Mouse (Mus musculus): ENCODE results near the gene Ptprf. TPM values are rescaled to one million over a fixed set of nuclear protein-coding genes. Genes with fewer than 3 reads are reported as not detected.

Gene Ptprf
- polyA plus RNA-seq, 1 experiment from 2014 or later: 65.1 TPM

- H3K4me3 ChIP-seq (ENCODE audit: low read depth, low read length): no peak overlapping the region
- peaks cover 28% of the 10 kb centered on the region for H3K4me1 ChIP-seq (ENCODE audit: insufficient read depth, low read depth, low read length)
- no peak for ATAC-seq
- no peaks in the 10 kb centered on the region for H3K9me3 ChIP-seq (ENCODE audit: low read length)
- H3K27me3 ChIP-seq (replicated peaks; ENCODE audit: insufficient read depth, low read length): no peaks in the 10 kb centered on the region
- H3K27ac ChIP-seq (ENCODE audit: low read length): peak overlapping the region; percentile 88
- H3K36me3 ChIP-seq (ENCODE audit: insufficient read depth, low read length): no peaks in the 10 kb centered on the region
- H3K9ac ChIP-seq (replicated peaks; ENCODE audit: low read depth): no peak overlapping the region
- DNase-seq (ENCODE audit: low spot score): no peak
- 78% methylated on average over 3 of the region's 3 CpGs for WGBS
- TF ChIP-seq CTCF (IDR thresholded peaks at IDR 0.05) (no peak), EP300 (IDR thresholded peaks at IDR 0.05) (no peak)
- H3K4me2 ChIP-seq (replicated peaks; ENCODE audit: low read depth, low read length): no peak overlapping the region
Observed at GRCm38 (mm10) chr4:118272871-118273270, 18.3 kb downstream of the Ptprf start.

DNA sequence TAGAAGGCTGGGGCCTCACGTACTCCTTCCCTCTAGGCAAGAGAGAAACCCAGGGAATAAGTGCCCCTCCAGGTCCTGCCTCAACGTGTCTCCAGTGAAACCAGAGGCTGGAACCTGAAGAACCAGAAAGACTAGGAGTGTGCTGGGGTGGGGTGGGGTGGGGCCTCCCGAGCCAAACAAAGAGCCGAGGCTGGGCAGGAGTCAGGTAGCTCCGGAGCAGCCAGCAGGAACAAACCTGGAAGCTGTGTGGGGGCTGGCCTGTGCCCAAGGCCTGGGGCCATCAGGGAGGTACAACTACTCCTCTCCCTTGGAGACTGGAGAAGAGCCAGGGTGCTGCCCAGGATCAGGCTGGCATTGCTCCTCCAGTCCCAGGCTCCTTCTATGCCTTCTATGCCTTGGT is 18.9 kb downstream of the Ptprf start:
- Histone ChIP-seq H3K27me3 (replicated peaks; ENCODE audit: insufficient read depth, low read length) (no peaks in the 10 kb centered on the region), H3K4me2 (replicated peaks; ENCODE audit: low read depth, low read length) (no peak overlapping the region), H3K4me3 (ENCODE audit: low read depth, low read length) (no peak overlapping the region), H3K36me3 (ENCODE audit: insufficient read depth, low read length) (no peaks in the 10 kb centered on the region), H3K9me3 (ENCODE audit: low read length) (no peaks in the 10 kb centered on the region), H3K4me1 (ENCODE audit: insufficient read depth, low read depth, low read length) (peaks cover 27% of the 10 kb centered on the region), H3K27ac (ENCODE audit: low read length) (peak overlapping the region; percentile 88), H3K9ac (replicated peaks; ENCODE audit: low read depth) (no peak overlapping the region)
- 52% methylated on average over 5 of the region's 5 CpGs for WGBS
- ATAC-seq: peak; percentile 59
- DNase-seq (ENCODE audit: low spot score): peak; percentile 91
- no peak for TF ChIP-seq CTCF (IDR thresholded peaks at IDR 0.05)
- TF ChIP-seq EP300 (IDR thresholded peaks at IDR 0.05): peak; percentile 57; the same call in 1 of the 2 replicates

GRCm38 (mm10) chr4:118271556-118272074 is 19.6 kb downstream of the Ptprf start:
- Histone ChIP-seq H3K9me3 (ENCODE audit: low read length) (no peaks in the 10 kb centered on the region), H3K4me3 (ENCODE audit: low read depth, low read length) (no peak overlapping the region), H3K4me2 (replicated peaks; ENCODE audit: low read depth, low read length) (no peak overlapping the region), H3K27me3 (replicated peaks; ENCODE audit: insufficient read depth, low read length) (no peaks in the 10 kb centered on the region), H3K27ac (ENCODE audit: low read length) (peak overlapping the region; percentile 88), H3K36me3 (ENCODE audit: insufficient read depth, low read length) (no peaks in the 10 kb centered on the region), H3K4me1 (ENCODE audit: insufficient read depth, low read depth, low read length) (peaks cover 22% of the 10 kb centered on the region), H3K9ac (replicated peaks; ENCODE audit: low read depth) (no peak overlapping the region)
- DNase-seq (ENCODE audit: low spot score) (no peak), ATAC-seq (no peak)
- TF ChIP-seq EP300 (IDR thresholded peaks at IDR 0.05) (no peak), CTCF (IDR thresholded peaks at IDR 0.05) (no peak)
- WGBS: 59% methylated on average over 9 of the region's 9 CpGs

DNA sequence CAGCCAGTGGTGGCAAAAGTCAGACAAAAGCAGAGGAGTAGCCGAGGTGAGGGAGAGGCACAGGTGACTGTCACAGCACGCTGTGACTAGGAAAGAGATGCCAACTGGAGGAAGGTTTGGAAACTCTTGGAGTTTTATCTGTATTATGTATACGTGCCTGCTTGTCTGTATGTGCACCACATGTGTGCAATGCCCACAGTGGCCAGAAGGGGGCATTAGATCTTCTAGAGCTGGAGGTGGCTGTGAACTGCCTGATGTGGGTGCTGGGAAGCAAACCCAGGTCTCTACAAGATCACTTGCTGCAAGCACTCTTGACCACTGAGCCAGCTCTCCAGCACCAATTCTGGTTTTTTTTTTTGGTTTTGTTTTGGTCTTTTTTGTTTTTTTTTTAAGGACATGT is 20.5 kb downstream of the Ptprf start:
- H3K9me3 ChIP-seq (ENCODE audit: low read length): no peaks in the 10 kb centered on the region
- ATAC-seq: no peak
- no peak for DNase-seq (ENCODE audit: low spot score)
- no peaks in the 10 kb centered on the region for H3K36me3 ChIP-seq (ENCODE audit: insufficient read depth, low read length)
- TF ChIP-seq EP300 (IDR thresholded peaks at IDR 0.05) (no peak), CTCF (IDR thresholded peaks at IDR 0.05) (peak; percentile 54)
- H3K4me1 ChIP-seq (ENCODE audit: insufficient read depth, low read depth, low read length): peaks cover 14% of the 10 kb centered on the region
- no peak overlapping the region for H3K4me3 ChIP-seq (ENCODE audit: low read depth, low read length)
- no peak overlapping the region for H3K4me2 ChIP-seq (replicated peaks; ENCODE audit: low read depth, low read length)
- no peaks in the 10 kb centered on the region for H3K27me3 ChIP-seq (replicated peaks; ENCODE audit: insufficient read depth, low read length)
- WGBS: 93% methylated on average over 3 of the region's 3 CpGs
- no peak overlapping the region for H3K9ac ChIP-seq (replicated peaks; ENCODE audit: low read depth)
- peak overlapping the region; percentile 88 for H3K27ac ChIP-seq (ENCODE audit: low read length)

DNA sequence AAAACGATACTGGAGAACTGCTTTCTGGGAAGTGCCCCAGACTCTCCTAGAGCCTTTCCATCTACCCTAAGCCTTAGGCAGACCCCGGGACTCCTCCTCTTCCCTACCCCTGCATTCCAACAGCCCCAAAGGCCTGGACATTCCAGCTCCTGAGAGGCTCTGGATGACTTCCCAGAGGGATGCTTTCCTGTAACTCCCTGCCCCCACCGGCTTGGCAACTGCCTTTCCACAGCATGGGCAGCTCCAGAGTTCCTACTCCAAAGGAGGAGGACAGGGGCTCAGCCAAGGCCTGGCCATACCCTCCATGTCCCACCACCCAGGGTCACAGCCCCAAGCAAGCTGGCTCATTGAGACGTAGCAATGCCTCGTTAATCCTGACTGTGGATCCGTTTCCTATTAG is 21.2 kb downstream of the Ptprf start:
- DNase-seq (ENCODE audit: low spot score) (peak; percentile 90), ATAC-seq (peak; percentile 29)
- no peak overlapping the region for H3K9ac ChIP-seq (replicated peaks; ENCODE audit: low read depth)
- no peak overlapping the region for H3K4me2 ChIP-seq (replicated peaks; ENCODE audit: low read depth, low read length)
- no peak overlapping the region for H3K4me3 ChIP-seq (ENCODE audit: low read depth, low read length)
- peaks cover 14% of the 10 kb centered on the region for H3K4me1 ChIP-seq (ENCODE audit: insufficient read depth, low read depth, low read length)
- peak; percentile 68 for TF ChIP-seq EP300 (IDR thresholded peaks at IDR 0.05)
- no peak for TF ChIP-seq CTCF (IDR thresholded peaks at IDR 0.05)
- H3K36me3 ChIP-seq (ENCODE audit: insufficient read depth, low read length): no peaks in the 10 kb centered on the region
- H3K9me3 ChIP-seq (ENCODE audit: low read length): no peaks in the 10 kb centered on the region
- peak overlapping the region; percentile 88 for H3K27ac ChIP-seq (ENCODE audit: low read length)
- H3K27me3 ChIP-seq (replicated peaks; ENCODE audit: insufficient read depth, low read length): no peaks in the 10 kb centered on the region
- WGBS: 34% methylated on average over 6 of the region's 6 CpGs

- TF ChIP-seq CTCF (IDR thresholded peaks at IDR 0.05) (no peak), EP300 (IDR thresholded peaks at IDR 0.05) (no peak)
- Histone ChIP-seq H3K4me2 (replicated peaks; ENCODE audit: low read depth, low read length) (no peak overlapping the region), H3K4me1 (ENCODE audit: insufficient read depth, low read depth, low read length) (peaks cover 14% of the 10 kb centered on the region), H3K27ac (ENCODE audit: low read length) (peak overlapping the region; percentile 88), H3K9ac (replicated peaks; ENCODE audit: low read depth) (no peak overlapping the region), H3K4me3 (ENCODE audit: low read depth, low read length) (no peak overlapping the region), H3K27me3 (replicated peaks; ENCODE audit: insufficient read depth, low read length) (no peaks in the 10 kb centered on the region), H3K36me3 (ENCODE audit: insufficient read depth, low read length) (no peaks in the 10 kb centered on the region), H3K9me3 (ENCODE audit: low read length) (no peaks in the 10 kb centered on the region)
- 61% methylated on average over 14 of the region's 14 CpGs for WGBS
- DNase-seq (ENCODE audit: low spot score) (no peak), ATAC-seq (no peak)
Observed at GRCm38 (mm10) chr4:118268429-118269212, 22.6 kb downstream of the Ptprf start.

Data from lung, postnatal 0 days (tissue).